Mouse (Mus musculus) heart, adult 2 months (tissue): Measurements from ENCODE around the gene Lgals2. TPM values are rescaled to one million over a fixed set of nuclear protein-coding genes. Genes with fewer than 3 reads are reported as not detected.
A peak's percentile ranks its signal among the peaks of the same experiment; 100 is the strongest.

Experiments used
- DNase-seq, 2 experiments: peaks; one replicate each; pipeline ENCODE4 v3.0.0; 2021
- H3K27ac ChIP-seq: fragments of 200-600 bp; 2 replicates; pipeline ENCODE4 v1.8.1; 2022
- H3K27me3 ChIP-seq: fragments of 200-500 bp; 2 replicates; pipeline ENCODE4 v1.6.1; 2012; ENCODE audit warnings: mild to moderate bottlenecking, low read length, inconsistent platforms, mixed read lengths; ENCODE audit not compliant: control insufficient read depth, insufficient read depth
- H3K36me3 ChIP-seq: fragments of 200-500 bp; 2 replicates; pipeline ENCODE4 v1.6.1; 2012; ENCODE audit warnings: low read length, inconsistent platforms; ENCODE audit not compliant: control insufficient read depth, insufficient read depth
- H3K4me1 ChIP-seq: fragments of 200-500 bp; 2 replicates; pipeline ENCODE4 v1.6.1; 2011; ENCODE audit warnings: low read length; ENCODE audit not compliant: control insufficient read depth, insufficient read depth
- H3K4me3 ChIP-seq: fragments of 200-600 bp; 2 replicates; pipeline ENCODE4 v1.8.1; 2022
- H3K79me2 ChIP-seq: fragments of 200-500 bp; replicated peaks from 2 replicates; pipeline ENCODE4 v1.6.1; 2012; ENCODE audit warnings: mild to moderate bottlenecking, inconsistent platforms, low read length, moderate library complexity, mixed read lengths; ENCODE audit not compliant: control insufficient read depth, insufficient read depth
- H3K9ac ChIP-seq: fragments of 200-500 bp; 2 replicates; pipeline ENCODE4 v1.6.1; 2012; ENCODE audit warnings: low read depth, mild to moderate bottlenecking, control low read depth, inconsistent platforms, low read length, mixed read lengths
- CTCF ChIP-seq: fragments of 200-600 bp; IDR thresholded peaks from 2 replicates; pipeline ENCODE4 v1.8.1; 2022; ENCODE audit warnings: antibody characterized with exemption, mild to moderate bottlenecking, moderate library complexity
- EP300 ChIP-seq: fragments of 200-500 bp; IDR thresholded peaks from 2 replicates; pipeline ENCODE4 v1.6.1; 2011; ENCODE audit warnings: low read depth, low read length, control low read depth; ENCODE audit not compliant: insufficient read depth
- POLR2A ChIP-seq: fragments of 200-500 bp; IDR thresholded peaks from 2 replicates; pipeline ENCODE4 v1.6.1; 2011; ENCODE audit warnings: mild to moderate bottlenecking, low read depth, low read length, control low read depth; ENCODE audit not compliant: insufficient read depth
- WGBS: fragments of 180-500 bp; shearing (Covaris S2); methylation state at CpG from one replicate; pipeline ENCODE4 v1.1.7; 2018; 5-methylcytosine and 5-hydroxymethylcytosine counted together
- intact Hi-C: fragments of 180-260 bp; cut with DNase I; formaldehyde crosslinking; loops from one replicate; pipeline ENCODE4 v1.15.1; 2025
- polyA plus RNA-seq: library from polyadenylated mRNA; depleted of rRNA; stranded (reverse); fragments of >200 nt; gene quantifications from 2 replicates; pipeline ENCODE4 v1.2.3, GENCODE M21; 2012
- total RNA-seq, 2 experiments: library from RNA; stranded (reverse); gene quantifications; 2 replicates each; pipeline ENCODE4 v1.2.3; 2021

Lgals2 gene
- total and polyA plus RNA-seq, 3 experiments, result 1.5 TPM; not detected in 2

DNA sequence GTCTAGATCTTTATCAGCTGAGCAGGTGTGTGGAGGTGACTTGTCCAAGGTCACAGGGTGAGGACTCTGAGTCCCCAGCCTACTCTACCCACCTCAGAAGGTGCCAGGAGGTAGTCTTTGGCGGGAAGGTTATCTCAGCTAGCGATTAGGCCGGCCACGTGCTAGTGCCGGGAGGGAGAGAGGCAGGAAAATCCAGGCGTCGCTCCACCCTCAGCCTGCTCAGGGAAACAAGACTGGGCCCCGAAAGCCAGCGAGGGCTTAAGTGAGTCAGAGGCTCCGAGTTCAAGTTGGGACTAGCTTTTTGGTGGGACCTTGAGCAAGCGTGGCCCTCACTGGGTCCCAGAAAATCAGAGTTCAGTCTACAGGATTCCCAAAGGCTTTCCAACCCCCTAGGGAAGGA lies 10.0 kb downstream of the Lgals2 start:
- peak overlapping the region; percentile 41 for H3K9ac ChIP-seq
- peak; percentile 65 to 66 for DNase-seq
- WGBS, result 13% methylated on average over 11 of the region's 11 CpGs
- peaks cover 20% of the 10 kb centered on the region for H3K36me3 ChIP-seq
- H3K4me3 ChIP-seq, result peak overlapping the region; percentile 57
- TF ChIP-seq CTCF, result no peak
- no peak for TF ChIP-seq POLR2A
- TF ChIP-seq EP300, result peak; percentile 35; the same call in 1 of the 2 replicates
- peak overlapping the region; percentile 100 for H3K27ac ChIP-seq
- intact Hi-C loops, result no loop called here
- H3K4me1 ChIP-seq, result peaks cover 32% of the 10 kb centered on the region
- H3K27me3 ChIP-seq, result no peaks in the 10 kb centered on the region
- H3K79me2 ChIP-seq, result peaks cover 13% of the 10 kb centered on the region

DNA sequence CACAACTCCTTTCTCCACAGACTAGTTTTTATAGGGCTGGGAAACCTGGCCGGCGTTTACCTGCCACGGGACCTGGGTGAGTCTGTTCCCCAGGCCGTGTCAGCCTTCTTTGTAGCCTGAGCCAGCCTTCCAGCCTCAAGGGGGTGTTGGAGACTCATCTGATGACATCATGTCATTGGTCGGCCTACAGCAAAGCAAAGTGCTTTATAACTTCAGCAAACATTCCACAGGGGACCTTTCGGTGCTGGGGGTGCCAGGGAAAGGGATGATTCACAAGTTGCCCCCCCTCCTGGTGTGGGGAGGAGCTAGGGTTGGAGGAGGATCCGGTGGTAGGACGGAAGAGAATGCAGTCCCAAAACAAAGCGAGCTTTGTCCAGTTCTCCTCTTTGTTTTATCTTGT lies 10.5 kb downstream of the Lgals2 start:
- WGBS, result 18% methylated on average over 9 of the region's 9 CpGs
- H3K4me1 ChIP-seq, result peaks cover 34% of the 10 kb centered on the region
- intact Hi-C loops, result no loop called here

GRCm38 (mm10) chr15:78843581-78844469 lies 11.5 kb downstream of the Lgals2 start:
- H3K79me2 ChIP-seq, result peaks cover 13% of the 10 kb centered on the region
- H3K27me3 ChIP-seq, result no peaks in the 10 kb centered on the region
- H3K27ac ChIP-seq, result peak overlapping the region; percentile 100
- DNase-seq, result peak; percentile 55 to 63
- peaks cover 17% of the 10 kb centered on the region for H3K36me3 ChIP-seq
- WGBS, result 27% methylated on average over 21 of the region's 21 CpGs
- peak; percentile 48 for TF ChIP-seq CTCF
- TF ChIP-seq POLR2A, result no peak
- no peak for TF ChIP-seq EP300
- peaks cover 32% of the 10 kb centered on the region for H3K4me1 ChIP-seq
- H3K4me3 ChIP-seq, result peak overlapping the region; percentile 57
- intact Hi-C loops, result loop anchor here (1.0 kb wide), 1 partner anchor 12 kb away; no protein-coding TSS in a partner anchor
- peak overlapping the region; percentile 99 for H3K9ac ChIP-seq

More for the DNA sequence above, 10.5 kb downstream of the Lgals2 start:
- Histone ChIP-seq H3K27ac (peak overlapping the region; percentile 100), H3K4me3 (peak overlapping the region; percentile 57), H3K36me3 (peaks cover 20% of the 10 kb centered on the region), H3K9ac (peak overlapping the region; percentile 99), H3K79me2 (peaks cover 13% of the 10 kb centered on the region), H3K27me3 (no peaks in the 10 kb centered on the region)
- TF ChIP-seq CTCF, result peak; percentile 32
- TF ChIP-seq POLR2A, result peak; percentile 72
- TF ChIP-seq EP300, result 0 out of 2 replicates have a peak, but pooled peaks have one; percentile 33
- DNase-seq, result peak; percentile 79 to 83

DNA sequence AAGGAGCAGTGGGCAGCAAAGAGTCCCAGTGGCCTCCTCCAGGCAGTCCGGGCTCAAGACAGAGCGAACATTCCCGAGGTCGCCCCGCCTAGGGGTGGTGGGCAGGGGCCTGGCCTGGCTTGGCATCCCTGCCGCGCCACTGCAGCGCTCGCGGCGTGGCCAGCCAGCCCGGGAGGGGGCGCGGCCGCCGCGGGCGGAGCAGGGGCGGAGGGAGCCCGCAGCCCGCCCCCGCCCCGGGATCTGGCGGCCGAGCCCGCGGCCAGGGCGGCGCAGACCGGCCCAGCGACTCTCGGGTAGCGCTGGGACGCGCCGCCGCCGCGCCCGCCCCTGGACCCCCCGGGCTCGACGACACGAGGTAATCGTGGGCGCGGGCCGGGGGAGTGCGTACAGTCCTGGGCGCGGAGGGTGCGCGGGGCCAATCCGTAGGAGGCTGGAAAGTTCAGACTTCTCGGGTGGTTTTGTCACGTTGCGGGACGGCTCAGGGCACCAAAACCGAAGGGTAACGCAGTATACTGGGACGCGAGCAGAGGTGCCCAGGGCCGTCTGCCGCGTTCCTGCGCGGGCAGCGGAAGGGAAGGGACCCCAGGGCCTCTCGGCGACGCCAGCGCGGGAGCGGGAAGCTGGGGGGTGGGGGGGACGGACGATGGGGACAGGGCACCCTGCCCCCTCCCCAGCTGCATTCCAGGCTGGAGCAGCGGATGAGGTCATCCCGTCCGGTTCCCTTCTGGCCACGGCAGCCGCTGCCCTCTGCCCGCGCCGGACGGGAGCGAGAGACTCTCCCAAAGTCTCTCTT lies 12.8 kb downstream of the Lgals2 start, which contains the start of gene Cdc42ep1:
Gene Cdc42ep1 (plus strand): TSS at position 254 of the 793 bp plus-strand sequence.
- intact Hi-C loops, result loop anchor here (1.0 kb wide), 1 partner anchor 10 kb away; no protein-coding TSS in a partner anchor
- Histone ChIP-seq H3K4me1 (peaks cover 27% of the 10 kb centered on the region), H3K9ac (peak within 1 kb of the TSS; percentile 99), H3K79me2 (peaks cover 12% of the 10 kb centered on the region), H3K27ac (peak within 1 kb of the TSS; percentile 100), H3K4me3 (peak within 1 kb of the TSS; percentile 57), H3K36me3 (peaks cover 10% of the 10 kb centered on the region), H3K27me3 (no peaks in the 10 kb centered on the region)
- peak; percentile 89 to 90 for DNase-seq
- under 1% methylated on average over 80 of the region's 86 CpGs for WGBS
- TF ChIP-seq POLR2A (peak; percentile 50; the same call in 1 of the 2 replicates), CTCF (peak; percentile 38), EP300 (0 out of 2 replicates have a peak, but pooled peaks have one; percentile 5)

- Histone ChIP-seq H3K4me3 (no peak overlapping the region), H3K4me1 (peaks cover 26% of the 10 kb centered on the region), H3K36me3 (no peaks in the 10 kb centered on the region; the same call in 1 of the 2 replicates), H3K27ac (peak overlapping the region; percentile 42), H3K9ac (peak overlapping the region; percentile 16), H3K79me2 (peaks cover 6% of the 10 kb centered on the region), H3K27me3 (no peaks in the 10 kb centered on the region)
- WGBS, result 72% methylated on average over 6 of the region's 6 CpGs
- no peak for DNase-seq
- TF ChIP-seq CTCF (no peak), POLR2A (no peak), EP300 (no peak)
- intact Hi-C loops, result no loop called here
Observed at GRCm38 (mm10) chr15:78841161-78841790, 14.1 kb downstream of the Lgals2 start.
